Mouse (Mus musculus) bone marrow macrophage, adult 2 months (primary cell): ENCODE measurements around the gene Ulk4.

ENCODE experiments used
- CTCF ChIP-seq: IDR thresholded peaks from 2 replicates; pipeline ENCODE4 v1.5.1; 2012; ENCODE audit warnings: low read depth, mild to moderate bottlenecking, low read length, moderate library complexity
- POLR2A ChIP-seq: IDR thresholded peaks from 2 replicates; pipeline ENCODE4 v1.6.1; 2012; ENCODE audit warnings: mild to moderate bottlenecking, low read depth, low read length, borderline replicate concordance

- TF ChIP-seq POLR2A (no peak), CTCF (no peak)
These were observed 295.2 kb downstream of the Ulk4 start for GRCm38 (mm10) chr9:120981777-120982176.
